Mouse (Mus musculus) stomach, postnatal 0 days (tissue): ENCODE results near the gene Vgll4. TPM values are rescaled to one million over a fixed set of nuclear protein-coding genes. Genes with fewer than 3 reads are reported as not detected.

Experiments used
- ATAC-seq: fragments of 200-750 bp; cut with Nextera tagmentation; 2 replicates; pipeline ENCODE4 v1.8.0; 2017; ENCODE audit not compliant: low FRiP score, low TSS enrichment
- DNase-seq: peaks from one replicate; pipeline ENCODE4 v3.0.0-alpha.2; 2016; ENCODE audit warnings: low spot score
- H3K27ac ChIP-seq: fragments of 300-500 bp; sonication (generic); replicated peaks from 2 replicates; pipeline ENCODE4 v1.5.1; 2014; ENCODE audit warnings: mild to moderate bottlenecking, control low read depth
- H3K27me3 ChIP-seq: fragments of 300-500 bp; sonication (generic); 2 replicates; pipeline ENCODE4 v1.6.1; 2014; ENCODE audit warnings: low read length; ENCODE audit not compliant: control insufficient read depth, insufficient read depth
- H3K36me3 ChIP-seq: fragments of 300-500 bp; sonication (generic); 2 replicates; pipeline ENCODE4 v1.6.1; 2014; ENCODE audit warnings: low read length, mixed read lengths; ENCODE audit not compliant: control insufficient read depth, insufficient read depth
- H3K4me1 ChIP-seq: fragments of 300-500 bp; sonication (generic); replicated peaks from 2 replicates; pipeline ENCODE4 v1.6.1; 2014; ENCODE audit warnings: antibody characterized with exemption; ENCODE audit not compliant: control insufficient read depth, insufficient read depth
- H3K4me2 ChIP-seq: fragments of 300-500 bp; sonication (generic); replicated peaks from 2 replicates; pipeline ENCODE4 v1.6.1; 2014; ENCODE audit warnings: low read depth, mild to moderate bottlenecking, control low read depth, moderate library complexity
- H3K4me3 ChIP-seq: fragments of 300-500 bp; sonication (generic); 2 replicates; pipeline ENCODE4 v1.5.1; 2014; ENCODE audit warnings: low read depth, low read length, control low read depth
- H3K9ac ChIP-seq: fragments of 300-500 bp; sonication (generic); 2 replicates; pipeline ENCODE4 v1.6.1; 2014; ENCODE audit warnings: mild to moderate bottlenecking, low read length, control low read depth, mixed read lengths
- H3K9me3 ChIP-seq: fragments of 300-500 bp; sonication (generic); 2 replicates; pipeline ENCODE4 v1.6.1; 2016; ENCODE audit warnings: low read length; ENCODE audit not compliant: control insufficient read depth
- CTCF ChIP-seq: IDR thresholded peaks from 2 replicates; pipeline ENCODE4 v1.5.1; 2016; ENCODE audit warnings: antibody characterized with exemption, low read depth, mild to moderate bottlenecking, moderate library complexity
- EP300 ChIP-seq: optimal IDR thresholded peaks from 2 replicates; pipeline ENCODE3; 2016; ENCODE audit warnings: antibody characterized with exemption
- WGBS: fragments of 180-500 bp; shearing (Covaris S2); extraction: QIAGEN DNeasy Blood & Tissue Kit; methylation state at CpG from one replicate; pipeline ENCODE4 v1.1.7; 2014; 5-methylcytosine and 5-hydroxymethylcytosine counted together
- polyA plus RNA-seq: library from polyadenylated mRNA; unstranded; fragments of >200 nt; fragmentation: Nextera tagmentation; extraction: Ambion mirVana; gene quantifications from 2 replicates; pipeline ENCODE4 v1.2.1, GENCODE M21; 2015

The Vgll4 gene
- polyA plus RNA-seq, 1 experiment from 2014 or later = 38.5 TPM

DNA sequence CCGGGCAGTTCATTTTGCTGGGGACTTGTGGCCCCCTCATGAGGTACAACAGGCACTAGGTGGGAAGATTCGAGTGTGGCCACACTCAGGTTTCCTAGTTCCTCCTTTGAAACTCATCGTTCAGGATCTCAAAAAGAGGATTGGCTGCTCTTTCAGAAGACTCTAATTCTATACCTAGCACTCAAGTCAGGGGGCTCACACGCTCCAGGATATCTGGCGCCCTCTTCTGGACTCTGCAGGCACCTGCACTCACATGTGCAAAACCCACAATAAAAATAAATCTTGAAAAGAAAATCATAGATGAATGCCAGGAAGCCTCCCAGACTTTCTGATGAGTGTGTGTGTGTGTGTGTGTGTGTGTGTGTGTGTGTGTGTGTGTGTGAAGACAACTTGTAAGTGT is 1.1 kb upstream of the Vgll4 start:
- ATAC-seq = no peak
- WGBS = 66% methylated on average over 5 of the region's 5 CpGs
- H3K4me1 ChIP-seq = no peaks in the 10 kb centered on the region; the same call in 1 of the 2 replicates
- no peak for TF ChIP-seq EP300
- TF ChIP-seq CTCF = peak; percentile 66
- no peak for DNase-seq
- no peaks in the 10 kb centered on the region for H3K36me3 ChIP-seq
- 0 out of 2 replicates have a peak overlapping the region, but pooled peaks have one; percentile 45 for H3K27ac ChIP-seq
- no peaks in the 10 kb centered on the region for H3K27me3 ChIP-seq
- no peak overlapping the region for H3K9ac ChIP-seq
- no peak overlapping the region for H3K4me3 ChIP-seq
- no peak overlapping the region for H3K4me2 ChIP-seq
- H3K9me3 ChIP-seq = no peaks in the 10 kb centered on the region

DNA sequence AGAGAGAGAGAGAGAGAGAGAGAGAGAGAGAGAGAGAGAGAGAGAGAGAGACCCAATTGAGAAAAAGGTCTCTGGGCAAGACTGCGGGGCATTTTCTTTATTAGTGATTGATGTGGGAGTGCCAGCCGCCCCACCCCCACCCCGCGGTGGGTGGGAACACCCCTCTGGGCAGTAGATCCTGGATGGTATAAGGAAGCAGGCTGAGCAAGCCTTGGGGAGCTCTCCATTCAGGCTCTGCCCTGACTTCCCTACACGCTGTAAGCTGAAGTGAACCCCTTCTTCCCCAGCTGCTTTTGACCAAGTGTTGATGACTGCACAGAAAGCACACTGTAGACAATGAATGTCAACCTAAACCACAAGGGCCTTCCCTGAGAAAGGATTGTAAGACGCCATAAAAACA is 592 bp upstream of the Vgll4 start:
- no peak overlapping the region for H3K4me2 ChIP-seq
- 0 out of 2 replicates have a peak, but pooled peaks have one; percentile 33 for ATAC-seq
- 19% methylated on average over 6 of the region's 6 CpGs for WGBS

DNA sequence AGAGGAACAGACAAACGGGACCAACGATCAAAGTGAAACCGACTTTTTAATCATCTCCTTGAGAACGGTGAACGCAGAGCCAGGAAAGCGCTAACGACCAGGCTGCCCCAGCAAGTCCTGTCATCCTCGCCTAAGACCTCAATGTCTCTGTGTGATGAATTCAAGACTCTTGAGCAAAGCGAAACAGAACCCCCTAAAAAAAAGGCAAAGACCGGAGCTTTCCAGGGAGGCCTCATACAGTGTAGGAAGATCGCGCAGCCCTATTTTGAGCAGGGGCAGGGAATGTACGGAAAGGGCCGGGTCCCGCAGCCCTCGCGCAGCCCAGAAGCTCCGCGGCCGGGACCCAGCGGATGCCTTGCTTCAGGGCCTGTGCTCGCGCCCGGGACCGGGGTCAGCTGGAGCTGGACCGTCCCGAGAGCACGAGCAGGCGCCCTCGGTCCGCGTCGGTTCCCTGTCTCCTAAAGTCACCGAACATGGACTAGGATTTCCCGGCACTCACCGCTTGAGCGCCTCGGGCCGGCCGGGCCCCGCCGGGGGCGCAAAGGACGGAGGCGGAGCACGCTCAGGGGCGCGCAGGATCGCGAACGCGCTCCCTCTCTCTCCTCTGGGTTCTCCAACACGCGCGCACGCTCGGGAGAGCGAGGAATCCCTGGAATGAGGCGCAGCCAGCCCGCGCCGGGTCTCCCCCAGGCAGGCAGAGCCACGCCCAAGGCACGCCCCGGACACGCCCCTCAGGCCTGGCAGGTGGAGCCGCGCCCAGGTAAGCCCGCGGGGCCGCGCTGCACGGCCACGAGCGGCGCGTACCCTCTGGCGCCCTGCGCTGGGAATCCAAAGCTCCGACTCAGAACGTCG is 1.2 kb downstream of the Vgll4 start:
- DNase-seq = peak; percentile 99
- H3K27ac ChIP-seq = peak overlapping the region; percentile 88
- peak overlapping the region; percentile 99 for H3K4me2 ChIP-seq
- peak overlapping the region; percentile 75 for H3K4me3 ChIP-seq
- WGBS = under 1% methylated on average over 73 of the region's 82 CpGs
- ATAC-seq = peak; percentile 91
- H3K36me3 ChIP-seq = no peaks in the 10 kb centered on the region
- H3K9me3 ChIP-seq = no peaks in the 10 kb centered on the region
- H3K27me3 ChIP-seq = no peaks in the 10 kb centered on the region
- TF ChIP-seq EP300 = peak; percentile 78
- TF ChIP-seq CTCF = no peak; the same call in 1 of the 2 replicates
- H3K4me1 ChIP-seq = no peaks in the 10 kb centered on the region; the same call in 1 of the 2 replicates
- H3K9ac ChIP-seq = peak overlapping the region; percentile 78

More for the DNA sequence above, 592 bp upstream of the Vgll4 start:
- H3K4me1 ChIP-seq = no peaks in the 10 kb centered on the region; the same call in 1 of the 2 replicates
- H3K4me3 ChIP-seq = no peak overlapping the region
- peak; percentile 58 for DNase-seq
- no peaks in the 10 kb centered on the region for H3K27me3 ChIP-seq
- 0 out of 2 replicates have a peak overlapping the region, but pooled peaks have one; percentile 45 for H3K27ac ChIP-seq
- no peaks in the 10 kb centered on the region for H3K9me3 ChIP-seq
- TF ChIP-seq CTCF (no peak), EP300 (no peak)
- H3K9ac ChIP-seq = no peak overlapping the region
- H3K36me3 ChIP-seq = no peaks in the 10 kb centered on the region

DNA sequence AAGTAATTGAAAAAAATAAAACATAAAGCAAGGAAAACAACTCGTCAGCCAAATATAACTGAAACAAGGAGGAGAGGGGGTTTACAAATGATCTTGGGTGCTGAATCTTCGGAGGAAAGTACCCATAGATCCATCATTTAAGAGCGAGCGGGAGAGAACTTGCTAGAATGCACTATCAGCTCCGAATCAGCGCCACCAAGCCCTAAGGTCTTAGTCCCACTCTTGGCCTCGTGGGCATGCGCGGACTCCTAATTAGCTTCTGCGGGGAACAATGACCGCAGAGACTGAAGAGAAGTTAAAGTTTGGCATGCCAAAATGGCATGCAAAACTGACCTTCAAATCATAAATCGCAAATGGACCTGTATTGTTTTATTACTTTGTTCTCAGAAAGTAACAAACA is 2.2 kb downstream of the Vgll4 start:
- Histone ChIP-seq H3K27ac (no peak overlapping the region), H3K4me1 (no peaks in the 10 kb centered on the region; the same call in 1 of the 2 replicates), H3K4me3 (peak overlapping the region; percentile 75), H3K27me3 (no peaks in the 10 kb centered on the region), H3K9me3 (no peaks in the 10 kb centered on the region), H3K9ac (no peak overlapping the region), H3K36me3 (no peaks in the 10 kb centered on the region), H3K4me2 (peak overlapping the region; percentile 99)
- WGBS = 60% methylated on average over 12 of the region's 12 CpGs
- ATAC-seq = no peak
- no peak for TF ChIP-seq CTCF
- DNase-seq = no peak

DNA sequence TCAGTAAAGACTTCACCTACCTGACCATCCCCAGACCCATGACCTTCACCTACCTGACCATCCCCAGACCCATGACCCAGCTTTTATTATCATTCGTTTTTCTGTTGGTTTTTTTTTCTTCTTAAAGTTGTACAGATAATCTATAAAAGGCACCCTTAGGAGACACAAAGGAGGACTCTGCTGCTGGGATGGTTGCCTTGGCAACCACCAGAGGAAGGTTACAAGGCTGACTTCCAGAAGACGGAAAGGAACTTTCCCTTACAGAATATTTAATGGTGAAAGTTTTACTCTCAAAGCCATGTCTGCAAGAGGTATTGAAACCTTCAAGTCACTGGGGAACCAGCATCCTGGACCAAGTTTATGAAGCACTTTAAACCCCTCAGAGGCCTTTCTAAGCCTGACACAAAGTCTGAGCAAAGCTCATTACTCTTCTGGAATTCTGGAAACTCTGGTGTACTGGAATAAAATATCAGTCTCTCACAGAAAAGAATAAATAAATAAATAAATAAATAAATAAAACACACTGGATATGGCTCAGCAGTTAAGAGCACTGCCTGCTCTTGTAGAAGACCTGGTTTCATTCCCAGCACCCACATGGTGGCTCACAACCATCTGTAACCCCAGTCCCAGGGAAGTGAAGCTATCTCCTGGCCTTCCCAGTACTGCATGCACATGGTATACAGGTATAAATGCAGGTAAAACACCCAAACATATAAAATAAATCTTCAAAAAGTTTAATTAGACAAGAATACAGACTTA is 3.2 kb downstream of the Vgll4 start:
- no peak overlapping the region for H3K27ac ChIP-seq
- DNase-seq (no peak), ATAC-seq (no peak)
- no peak overlapping the region for H3K4me2 ChIP-seq
- no peaks in the 10 kb centered on the region for H3K4me1 ChIP-seq
- no peaks in the 10 kb centered on the region for H3K9me3 ChIP-seq
- no peaks in the 10 kb centered on the region for H3K36me3 ChIP-seq
- H3K4me3 ChIP-seq = no peak overlapping the region
- H3K27me3 ChIP-seq = no peaks in the 10 kb centered on the region
- TF ChIP-seq CTCF = no peak
- no peak for TF ChIP-seq EP300
- WGBS = 51% methylated on average over 2 of the region's 2 CpGs
- no peak overlapping the region for H3K9ac ChIP-seq
